Mouse (Mus musculus) cerebellum, postnatal 4 days (tissue): ENCODE data around the gene Prss35.

Experiments used
- DNase-seq, 2 experiments: peaks; one replicate each; pipeline ENCODE4 v3.0.0; 2022; ENCODE audit warnings: low spot score in 2 of 2, mixed read lengths in 1 of 2

Prss35 gene

GRCm38 (mm10) chr9:86798129-86798528 is 54.7 kb downstream of the Prss35 start:
- no peak for DNase-seq

- DNase-seq, result no peak
Measured at GRCm38 (mm10) chr9:86798686-86799085, 55.2 kb downstream of the Prss35 start.

GRCm38 (mm10) chr9:86799099-86799498 is 55.6 kb downstream of the Prss35 start:
- no peak for DNase-seq

- no peak for DNase-seq
Measured at GRCm38 (mm10) chr9:86800600-86801163, 57.2 kb downstream of the Prss35 start.
